Mouse (Mus musculus) adrenal gland, postnatal 4 days (tissue): Measurements from ENCODE around the gene Dusp15. TPM values are rescaled to one million over a fixed set of nuclear protein-coding genes. Genes with fewer than 3 reads are reported as not detected.

Experiments used
- DNase-seq, 2 experiments: peaks; one replicate each; pipeline ENCODE4 v3.0.0; 2021 to 2022; ENCODE audit warnings: low spot score in 2 of 2, mixed read lengths in 2 of 2
- total RNA-seq, 2 experiments: library from RNA; stranded (reverse); gene quantifications; 2 replicates each; pipeline ENCODE4 v1.2.3; 2021

The Dusp15 gene
- total RNA-seq, 2 experiments from 2014 or later = 3.2 to 6.0 TPM

DNA sequence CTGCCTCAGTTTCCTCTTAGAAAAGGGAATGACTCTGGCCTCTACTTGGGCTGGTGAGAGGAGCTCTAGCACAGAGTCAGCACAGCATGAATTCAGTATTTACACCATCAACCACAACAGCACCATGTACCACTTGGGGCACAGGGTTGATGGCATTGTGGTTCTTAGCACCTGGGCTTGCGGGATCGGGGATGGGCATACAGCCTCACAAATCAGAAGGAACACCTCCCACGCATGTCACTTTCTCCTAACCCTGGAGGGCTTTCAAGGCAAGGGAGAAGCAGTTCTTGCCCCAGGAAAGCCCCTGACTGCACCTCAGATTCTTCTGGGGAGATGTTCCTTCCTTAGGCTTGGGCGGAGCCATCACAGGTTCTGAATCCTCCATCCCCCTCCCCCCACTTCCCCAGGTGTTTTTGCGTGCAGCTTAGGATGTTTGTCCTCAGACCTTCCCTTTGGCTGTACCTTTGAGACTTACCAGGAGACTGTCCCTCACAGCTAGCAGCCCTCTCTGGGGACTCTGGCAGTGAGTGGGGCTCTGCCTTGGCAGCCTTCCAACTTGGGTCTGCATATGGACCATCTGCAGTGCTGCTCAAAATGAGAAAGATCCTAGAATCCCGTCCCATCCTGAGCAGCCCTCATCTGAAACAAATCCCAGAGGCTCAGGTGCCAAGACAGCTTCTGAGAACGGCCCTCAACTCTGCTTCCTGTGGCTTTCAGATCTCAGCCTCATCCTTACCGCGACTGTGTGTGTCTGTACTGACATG lies 45.0 kb downstream of the Dusp15 start:
- no peak for DNase-seq

DNA sequence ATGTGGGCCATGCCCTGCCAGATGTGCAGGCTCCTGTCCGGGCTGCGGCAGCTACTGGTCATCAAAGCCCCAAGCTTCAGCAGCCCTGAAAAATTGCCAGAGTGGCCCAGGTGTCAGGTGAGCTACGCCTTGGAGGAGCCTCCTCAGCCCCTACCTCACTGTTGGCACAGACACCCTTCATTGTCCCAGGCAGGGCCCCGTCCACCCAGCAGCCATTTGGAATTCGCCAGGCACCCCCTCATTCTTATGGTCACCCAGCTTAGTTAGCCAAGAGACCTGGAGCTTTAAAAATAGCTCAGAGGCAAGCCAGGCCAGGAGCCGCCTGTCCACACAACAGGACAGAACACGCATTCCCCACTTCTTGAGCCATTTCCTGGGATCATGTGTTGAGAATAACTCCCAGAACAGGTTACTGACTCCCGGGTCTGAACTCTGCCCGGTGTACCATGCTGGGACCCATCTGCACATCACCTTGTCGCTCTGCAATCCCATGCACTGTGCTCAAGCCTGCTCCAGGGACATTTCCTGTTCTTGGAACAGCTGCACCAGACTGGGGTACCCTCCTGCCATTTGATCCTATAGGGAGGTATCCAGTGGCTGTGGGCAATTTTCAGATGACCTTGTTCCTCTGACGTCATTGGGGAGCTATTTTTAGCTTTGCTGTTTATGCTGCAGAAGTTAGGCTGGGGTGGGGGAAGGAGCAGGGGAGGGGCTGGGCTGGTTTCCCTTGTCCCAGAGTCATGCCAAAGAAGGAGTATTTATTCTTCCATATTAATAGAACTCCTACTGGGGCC lies 46.3 kb downstream of the Dusp15 start:
- no peak for DNase-seq

DNA sequence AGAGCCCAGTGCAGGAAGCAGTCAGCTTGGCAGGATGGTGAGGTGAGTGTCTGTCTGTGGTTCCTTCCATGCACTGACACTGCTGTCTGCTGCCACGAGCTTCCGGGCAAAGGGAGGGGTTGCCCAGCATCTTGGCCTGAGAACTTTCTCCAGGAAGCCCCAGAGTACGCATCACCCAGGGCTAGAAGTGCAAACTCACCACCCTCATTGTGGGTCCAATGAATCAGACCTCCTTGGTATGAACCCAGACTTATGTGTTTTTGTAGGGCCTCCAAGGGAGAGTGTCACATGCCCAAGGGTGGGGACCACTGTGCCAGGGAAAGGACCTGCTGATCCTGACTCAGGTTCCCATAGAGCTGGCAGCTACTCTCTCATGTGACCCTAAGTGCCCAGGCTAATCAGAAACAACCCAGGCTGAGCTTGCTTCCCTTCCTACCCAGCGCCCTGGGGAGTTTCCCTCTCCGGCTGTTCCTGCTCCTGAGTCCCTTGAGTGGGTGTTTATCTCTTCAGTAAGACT lies 47.3 kb downstream of the Dusp15 start:
- no peak for DNase-seq

DNA sequence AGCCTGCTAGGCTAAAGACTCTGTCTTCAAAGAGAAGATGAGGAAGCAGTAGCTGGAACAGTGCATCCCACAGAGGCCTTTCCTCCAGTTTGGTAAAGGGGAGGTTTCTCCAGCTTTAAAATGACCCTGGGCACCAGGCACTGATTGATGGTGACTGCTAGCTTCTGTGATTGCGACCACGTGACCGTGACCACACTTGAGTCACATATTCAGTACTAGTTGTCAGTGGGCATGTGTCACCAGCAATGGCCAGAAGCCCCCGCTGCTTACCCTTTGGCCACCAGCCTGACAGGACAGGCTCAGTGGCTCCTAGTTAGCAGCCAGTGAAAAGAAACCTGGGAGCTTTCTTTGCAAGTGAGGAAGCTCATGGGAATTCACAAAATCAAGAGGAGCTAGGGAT lies 47.9 kb downstream of the Dusp15 start:
- peak in 1 of 2 experiments; percentile 44 for DNase-seq

DNA sequence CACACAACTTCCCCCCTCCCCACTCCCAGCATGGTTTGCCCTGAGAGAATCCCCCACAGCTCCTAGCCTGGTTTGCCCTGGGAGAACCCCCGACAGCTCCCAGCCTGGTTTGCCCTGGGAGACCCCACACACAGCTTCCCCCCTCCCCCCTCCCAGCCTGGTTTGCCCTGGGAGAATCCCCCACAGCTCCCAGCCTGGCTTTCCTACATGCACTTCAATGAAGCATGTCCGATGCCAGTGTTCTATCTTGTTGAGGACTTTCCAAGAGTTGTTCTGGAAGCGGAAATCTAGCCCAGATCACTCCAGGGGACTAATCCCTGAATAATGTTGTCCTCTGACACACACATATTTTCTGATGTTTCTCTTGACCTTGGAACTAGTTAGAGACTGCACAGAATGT lies 48.8 kb downstream of the Dusp15 start:
- DNase-seq = no peak

DNA sequence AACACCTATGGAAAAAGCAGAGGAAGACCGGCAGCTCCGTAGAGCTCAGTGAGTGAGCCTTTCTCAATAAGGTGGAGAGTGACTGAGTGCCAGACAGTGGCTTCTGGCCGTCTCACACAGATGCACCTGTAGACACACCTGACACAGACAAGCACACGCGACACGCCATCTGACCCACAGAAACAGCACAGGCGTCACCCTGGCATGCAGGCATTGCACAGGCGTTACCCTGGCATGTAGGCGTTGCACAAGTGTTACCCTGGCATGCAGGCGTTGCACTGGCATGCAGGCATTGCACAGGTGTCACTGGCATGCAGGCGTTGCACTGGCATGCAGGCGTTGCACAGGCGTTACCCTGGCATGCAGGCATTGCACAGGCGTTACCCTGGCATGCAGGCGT lies 50.2 kb downstream of the Dusp15 start:
- no peak for DNase-seq

DNA sequence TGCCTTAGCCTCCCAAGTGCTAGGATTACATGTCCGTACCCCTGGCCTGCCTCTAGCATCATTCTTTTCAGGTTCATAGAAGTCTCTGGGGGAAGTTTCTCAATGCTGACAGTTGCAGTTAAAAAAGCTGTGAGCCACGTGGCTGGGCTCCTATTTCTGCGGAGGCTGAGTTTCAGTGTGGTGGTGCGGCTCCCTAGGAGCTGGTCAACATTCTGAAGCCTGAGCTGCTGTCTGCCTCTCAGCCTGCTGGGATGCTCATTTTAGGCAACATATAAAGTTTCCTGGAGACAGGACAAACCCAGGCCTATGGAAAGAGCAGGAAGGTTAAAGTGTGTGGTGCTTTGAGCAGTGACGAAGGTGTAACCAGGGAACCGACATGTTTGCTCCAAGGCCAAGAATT lies 52.5 kb downstream of the Dusp15 start:
- DNase-seq = no peak

DNA sequence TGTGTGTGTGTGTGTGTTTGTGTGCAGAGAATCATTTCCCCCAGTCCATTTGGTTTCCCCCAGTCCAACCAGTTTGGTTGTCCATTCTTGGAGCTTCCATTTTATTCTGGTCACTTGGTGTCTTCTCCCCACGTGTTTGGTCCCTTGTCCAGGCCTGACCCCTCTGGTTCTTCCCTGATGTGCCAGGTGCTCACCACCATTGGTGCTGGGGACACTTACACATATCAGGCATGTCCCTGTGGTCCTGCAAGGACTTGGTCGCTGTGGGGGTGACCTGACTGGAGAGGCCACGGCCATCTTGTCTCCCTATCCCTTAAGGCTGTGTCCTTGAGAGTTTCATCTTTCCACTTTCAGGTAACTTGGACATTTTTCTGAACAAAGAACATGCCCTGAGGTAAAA lies 54.6 kb downstream of the Dusp15 start:
- no peak for DNase-seq

DNA sequence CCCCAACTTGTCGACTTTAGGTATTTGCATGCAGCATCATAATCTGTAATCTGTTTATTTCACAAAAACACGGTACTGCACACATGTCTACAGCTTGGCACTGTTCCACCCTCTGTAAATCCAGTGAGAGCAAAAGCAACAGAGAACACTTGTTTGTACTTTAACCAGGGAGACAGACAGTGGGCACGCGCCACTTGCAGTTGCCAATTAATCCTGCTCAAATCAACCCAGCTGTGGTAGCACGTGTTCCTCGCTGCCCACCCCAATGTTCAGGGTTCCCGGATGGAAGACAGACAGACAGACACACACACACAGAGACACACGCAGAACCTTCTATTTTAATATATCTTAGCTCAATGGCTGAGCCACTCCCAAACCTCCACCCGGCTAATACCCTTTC lies 55.7 kb downstream of the Dusp15 start:
- no peak for DNase-seq

Other genes with a start within 250 kb of the Dusp15 start
- gene Id1, start 215.4 kb downstream of the Dusp15 start, total RNA-seq = 100 to 1,000 TPM; 103 to 129 TPM
- gene Cox4i2, start 197.5 kb downstream of the Dusp15 start, total RNA-seq = 1 to 10 TPM; 4.2 to 4.9 TPM
- gene Bcl2l1, start 120.0 kb downstream of the Dusp15 start, total RNA-seq = 10 to 100 TPM; 63.5 to 64.6 TPM
- 10 to 100 TPM; 31.7 to 39.7 TPM for gene Tpx2, start 103.7 kb downstream of the Dusp15 start, total RNA-seq
- 1 to 10 TPM in 1 of 2 experiments, under 1 TPM in 1; 0.50 to 2.9 TPM for gene Mylk2, start 40.3 kb downstream of the Dusp15 start, total RNA-seq
- gene Foxs1, start 18.5 kb downstream of the Dusp15 start, total RNA-seq = 1 to 10 TPM; 4.7 to 4.9 TPM
- under 1 TPM in 1 of 2 experiments, not detected in 1; 0.42 TPM for gene Ttll9, start 10.8 kb upstream of the Dusp15 start, total RNA-seq
- gene Pdrg1, start 63.7 kb upstream of the Dusp15 start, total RNA-seq = 100 to 1,000 TPM in 1 of 2 experiments, 10 to 100 TPM in 1; 93.8 to 103 TPM
- gene Xkr7, start 80.2 kb upstream of the Dusp15 start, total RNA-seq = 1 to 10 TPM; 3.0 to 3.2 TPM
- 10 to 100 TPM; 20.7 to 22.8 TPM for gene Ccm2l, start 114.3 kb upstream of the Dusp15 start, total RNA-seq
- gene Hck, start 156.8 kb upstream of the Dusp15 start, total RNA-seq = 1 to 10 TPM; 3.9 to 4.3 TPM
- 100 to 1,000 TPM; 101 to 106 TPM for gene Tm9sf4, start 209.6 kb upstream of the Dusp15 start, total RNA-seq